Mouse (Mus musculus): ENCODE measurements at regions not wholly inside any gene's neighbourhood (a gene's known extent, or its start where the extent isn't known, plus 50 kb on each side); places are given as distances from the start of the nearest gene placed in this dataset.

DNA sequence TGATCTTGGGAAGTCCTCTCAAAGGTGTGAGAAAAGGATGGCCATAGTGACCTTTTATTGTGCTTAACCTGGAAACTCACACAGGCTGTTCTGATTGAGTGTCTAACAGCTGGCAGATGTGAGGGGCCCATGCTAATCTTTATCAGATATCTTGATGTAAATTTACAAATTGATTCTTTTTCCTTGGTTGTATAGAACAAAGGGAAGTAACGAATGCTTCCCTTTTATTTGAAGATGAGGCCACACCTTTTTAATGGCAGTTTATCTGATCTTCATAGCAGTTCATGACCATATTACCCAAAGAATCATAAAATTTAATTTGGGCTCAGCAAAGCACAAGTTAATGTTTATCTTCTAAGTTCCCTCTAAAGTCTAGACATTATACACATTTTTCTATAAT, 926.7 kb downstream of the Car8 start:
- no peaks in the 10 kb centered on the region for H3K27me3 ChIP-seq (replicated peaks; ENCODE audit: control insufficient read depth, insufficient read depth, low read length)
- TF ChIP-seq CTCF (conservative IDR thresholded peaks at IDR 0.05; ENCODE audit: insufficient read depth, insufficient read length, low read depth, low read length) (no peak), POLR2A (IDR thresholded peaks at IDR 0.05; ENCODE audit: low read depth, low read length) (no peak)
- no peaks in the 10 kb centered on the region for H3K4me1 ChIP-seq (ENCODE audit: control insufficient read depth, insufficient read depth, low read length)
- no peak overlapping the region for H3K27ac ChIP-seq (ENCODE audit: insufficient read depth, low read depth, low read length)
- no peak overlapping the region for H3K4me3 ChIP-seq (ENCODE audit: insufficient read depth, low read depth, low read length)
- H3K36me3 ChIP-seq (ENCODE audit: control insufficient read depth, insufficient read depth, low read length) = no peaks in the 10 kb centered on the region
- DNase-seq = no peak
- WGBS = 76% methylated on average over 1 of the region's 1 CpGs

DNA sequence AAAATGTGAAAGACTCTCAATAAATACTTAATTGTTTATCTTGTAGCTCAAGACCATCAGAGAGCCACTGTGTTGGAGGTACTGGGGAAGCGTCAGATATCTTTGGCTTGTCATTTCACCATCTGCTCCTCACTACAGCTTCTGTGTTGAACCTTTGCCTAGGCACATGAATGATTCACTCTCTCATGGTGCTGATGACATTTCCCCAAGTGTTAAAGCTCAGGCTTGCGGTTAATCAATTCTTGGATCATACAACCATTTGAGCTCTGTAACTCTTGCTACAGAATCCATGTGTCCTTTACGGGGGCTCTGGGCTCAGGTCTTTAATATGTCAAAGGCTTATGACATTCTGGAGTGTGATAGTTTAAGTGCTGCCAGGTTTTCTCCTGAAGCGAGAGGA, 969.8 kb downstream of the Car8 start:
- no peaks in the 10 kb centered on the region for H3K4me1 ChIP-seq (ENCODE audit: control insufficient read depth, insufficient read depth, low read length)
- no peak for DNase-seq
- WGBS = 84% methylated on average over 4 of the region's 4 CpGs
- no peaks in the 10 kb centered on the region for H3K36me3 ChIP-seq (ENCODE audit: control insufficient read depth, insufficient read depth, low read length)
- no peak overlapping the region for H3K27ac ChIP-seq (ENCODE audit: insufficient read depth, low read depth, low read length)
- TF ChIP-seq POLR2A (IDR thresholded peaks at IDR 0.05; ENCODE audit: low read depth, low read length) (no peak), CTCF (conservative IDR thresholded peaks at IDR 0.05; ENCODE audit: insufficient read depth, insufficient read length, low read depth, low read length) (no peak)
- H3K27me3 ChIP-seq (replicated peaks; ENCODE audit: control insufficient read depth, insufficient read depth, low read length) = no peaks in the 10 kb centered on the region
- no peak overlapping the region for H3K4me3 ChIP-seq (ENCODE audit: insufficient read depth, low read depth, low read length)

DNA sequence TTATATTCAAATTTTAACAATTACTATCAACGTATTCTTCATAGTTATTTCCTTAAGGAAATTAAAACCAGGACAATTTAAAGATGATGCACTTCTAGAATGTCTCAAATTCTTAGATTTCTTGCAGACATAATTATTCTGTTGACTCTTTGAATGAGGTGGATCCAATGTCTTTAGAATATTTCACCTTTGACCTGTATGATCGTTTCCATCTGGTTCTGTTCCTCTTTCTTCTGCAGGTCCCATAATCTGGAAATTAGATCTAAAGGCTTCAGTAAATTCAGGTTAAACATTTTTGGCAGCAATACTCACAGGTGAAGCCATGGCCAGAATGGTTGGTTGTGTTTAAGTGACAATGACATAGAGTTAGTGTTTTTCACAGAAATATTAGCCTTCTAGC, 982.4 kb downstream of the Car8 start:
- no peak for TF ChIP-seq POLR2A (IDR thresholded peaks at IDR 0.05; ENCODE audit: low read depth, low read length)
- no peak for TF ChIP-seq CTCF (conservative IDR thresholded peaks at IDR 0.05; ENCODE audit: insufficient read depth, insufficient read length, low read depth, low read length)

DNA sequence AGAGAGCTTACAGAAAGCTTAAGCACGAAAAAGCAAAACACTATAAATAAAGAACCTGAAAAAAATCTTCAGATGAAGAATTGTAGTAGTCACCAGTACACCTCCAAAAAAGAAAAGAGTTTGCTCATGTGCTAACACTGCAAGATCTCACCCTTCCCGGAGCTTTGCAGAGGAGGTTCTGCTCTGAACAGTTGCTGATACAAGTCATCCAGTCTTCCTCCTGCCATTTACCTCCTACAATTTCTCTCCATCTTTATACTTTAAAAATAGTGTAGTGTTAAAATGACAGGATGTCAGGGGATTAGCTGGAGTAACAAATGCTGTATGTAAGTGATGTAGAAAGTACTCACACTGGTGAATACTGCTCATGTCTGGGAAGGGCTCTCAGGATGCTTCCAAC, 985.2 kb downstream of the Car8 start:
- 75% methylated on average over 2 of the region's 2 CpGs for WGBS
- Histone ChIP-seq H3K27me3 (replicated peaks; ENCODE audit: control insufficient read depth, insufficient read depth, low read length) (no peaks in the 10 kb centered on the region), H3K27ac (ENCODE audit: insufficient read depth, low read depth, low read length) (no peak overlapping the region), H3K4me1 (ENCODE audit: control insufficient read depth, insufficient read depth, low read length) (no peaks in the 10 kb centered on the region), H3K4me3 (ENCODE audit: insufficient read depth, low read depth, low read length) (no peak overlapping the region), H3K36me3 (ENCODE audit: control insufficient read depth, insufficient read depth, low read length) (no peaks in the 10 kb centered on the region)
- no peak for DNase-seq
- TF ChIP-seq POLR2A (IDR thresholded peaks at IDR 0.05; ENCODE audit: low read depth, low read length) = no peak
- no peak for TF ChIP-seq CTCF (conservative IDR thresholded peaks at IDR 0.05; ENCODE audit: insufficient read depth, insufficient read length, low read depth, low read length)

More for the DNA sequence above, 982.4 kb downstream of the Car8 start:
- H3K4me3 ChIP-seq (ENCODE audit: insufficient read depth, low read depth, low read length) = no peak overlapping the region
- DNase-seq = no peak
- 73% methylated on average over 2 of the region's 2 CpGs for WGBS
- no peaks in the 10 kb centered on the region for H3K36me3 ChIP-seq (ENCODE audit: control insufficient read depth, insufficient read depth, low read length)
- H3K27me3 ChIP-seq (replicated peaks; ENCODE audit: control insufficient read depth, insufficient read depth, low read length) = no peaks in the 10 kb centered on the region
- H3K4me1 ChIP-seq (ENCODE audit: control insufficient read depth, insufficient read depth, low read length) = no peaks in the 10 kb centered on the region
- no peak overlapping the region for H3K27ac ChIP-seq (ENCODE audit: insufficient read depth, low read depth, low read length)

DNA sequence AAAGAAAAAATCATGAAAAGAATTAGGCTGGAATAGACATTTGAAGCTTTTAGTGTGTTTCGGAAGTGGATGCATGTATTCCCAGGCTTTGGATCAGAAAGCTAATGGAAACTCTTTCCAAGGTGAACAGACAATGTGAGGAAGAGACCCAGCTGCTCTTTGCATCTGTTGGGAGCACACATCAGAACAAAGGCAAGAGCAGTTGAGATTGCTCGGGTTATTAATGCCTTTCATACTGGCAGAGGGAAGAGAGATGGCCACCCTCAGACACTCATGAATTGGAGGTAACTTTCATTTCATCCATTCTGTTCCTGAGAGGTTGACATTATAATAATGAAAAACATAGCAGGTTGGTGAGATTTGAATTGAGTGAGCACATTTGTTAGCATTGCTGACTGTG, 987.2 kb downstream of the Car8 start:
- Histone ChIP-seq H3K36me3 (ENCODE audit: control insufficient read depth, insufficient read depth, low read length) (no peaks in the 10 kb centered on the region), H3K4me3 (ENCODE audit: insufficient read depth, low read depth, low read length) (no peak overlapping the region), H3K27me3 (replicated peaks; ENCODE audit: control insufficient read depth, insufficient read depth, low read length) (no peaks in the 10 kb centered on the region), H3K4me1 (ENCODE audit: control insufficient read depth, insufficient read depth, low read length) (no peaks in the 10 kb centered on the region), H3K27ac (ENCODE audit: insufficient read depth, low read depth, low read length) (no peak overlapping the region)
- 88% methylated on average over 2 of the region's 2 CpGs for WGBS
- DNase-seq = no peak
- TF ChIP-seq CTCF (conservative IDR thresholded peaks at IDR 0.05; ENCODE audit: insufficient read depth, insufficient read length, low read depth, low read length) (no peak), POLR2A (IDR thresholded peaks at IDR 0.05; ENCODE audit: low read depth, low read length) (no peak)

DNA sequence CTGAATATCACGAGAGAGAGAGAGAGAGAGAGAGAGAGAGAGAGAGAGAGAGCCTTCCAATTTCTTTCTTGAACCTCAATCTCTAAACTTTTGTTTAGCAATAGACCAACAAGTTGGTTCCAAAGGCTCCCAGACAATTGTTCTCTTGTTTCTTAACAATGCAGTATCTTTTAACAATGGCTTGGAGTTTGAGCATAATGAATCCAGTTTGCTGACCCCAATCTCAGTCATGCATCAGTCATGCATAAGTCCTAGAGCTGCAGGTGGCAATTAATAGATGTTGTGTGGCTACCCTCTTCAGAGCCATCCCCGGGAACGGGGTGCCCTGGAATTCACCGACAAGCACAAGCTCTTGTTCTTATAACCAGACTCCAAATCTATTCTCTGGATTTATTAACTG, 991.0 kb downstream of the Car8 start:
- H3K27me3 ChIP-seq (replicated peaks; ENCODE audit: control insufficient read depth, insufficient read depth, low read length) = no peaks in the 10 kb centered on the region
- no peak overlapping the region for H3K27ac ChIP-seq (ENCODE audit: insufficient read depth, low read depth, low read length)
- TF ChIP-seq CTCF (conservative IDR thresholded peaks at IDR 0.05; ENCODE audit: insufficient read depth, insufficient read length, low read depth, low read length) (no peak), POLR2A (IDR thresholded peaks at IDR 0.05; ENCODE audit: low read depth, low read length) (no peak)
- no peak overlapping the region for H3K4me3 ChIP-seq (ENCODE audit: insufficient read depth, low read depth, low read length)
- DNase-seq = no peak
- 92% methylated on average over 4 of the region's 4 CpGs for WGBS
- no peaks in the 10 kb centered on the region for H3K36me3 ChIP-seq (ENCODE audit: control insufficient read depth, insufficient read depth, low read length)
- no peaks in the 10 kb centered on the region for H3K4me1 ChIP-seq (ENCODE audit: control insufficient read depth, insufficient read depth, low read length)

DNA sequence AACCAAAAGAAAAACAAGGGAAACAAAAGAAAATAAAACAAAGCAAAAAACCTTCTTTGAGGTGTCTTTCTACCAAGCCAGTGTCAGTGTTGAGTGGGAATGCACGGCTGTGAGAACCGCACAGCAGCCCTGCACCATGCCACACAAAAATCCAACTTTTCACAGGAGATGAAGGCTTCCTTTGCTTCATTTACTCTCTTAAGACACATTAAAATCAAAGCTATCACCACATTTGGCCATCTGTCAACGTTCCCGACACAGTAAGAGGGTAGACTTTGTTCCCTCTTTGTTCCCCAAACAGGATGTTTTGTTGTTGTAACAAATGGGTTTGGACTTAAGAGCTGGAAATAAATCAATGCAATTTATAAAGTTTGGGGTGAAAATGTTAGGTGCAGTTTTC, 991.6 kb downstream of the Car8 start:
- no peak for DNase-seq
- WGBS = 61% methylated on average over 4 of the region's 4 CpGs
- no peak for TF ChIP-seq CTCF (conservative IDR thresholded peaks at IDR 0.05; ENCODE audit: insufficient read depth, insufficient read length, low read depth, low read length)
- no peak for TF ChIP-seq POLR2A (IDR thresholded peaks at IDR 0.05; ENCODE audit: low read depth, low read length)
- no peak overlapping the region for H3K27ac ChIP-seq (ENCODE audit: insufficient read depth, low read depth, low read length)
- no peaks in the 10 kb centered on the region for H3K4me1 ChIP-seq (ENCODE audit: control insufficient read depth, insufficient read depth, low read length)
- H3K4me3 ChIP-seq (ENCODE audit: insufficient read depth, low read depth, low read length) = no peak overlapping the region
- no peaks in the 10 kb centered on the region for H3K36me3 ChIP-seq (ENCODE audit: control insufficient read depth, insufficient read depth, low read length)
- no peaks in the 10 kb centered on the region for H3K27me3 ChIP-seq (replicated peaks; ENCODE audit: control insufficient read depth, insufficient read depth, low read length)

DNA sequence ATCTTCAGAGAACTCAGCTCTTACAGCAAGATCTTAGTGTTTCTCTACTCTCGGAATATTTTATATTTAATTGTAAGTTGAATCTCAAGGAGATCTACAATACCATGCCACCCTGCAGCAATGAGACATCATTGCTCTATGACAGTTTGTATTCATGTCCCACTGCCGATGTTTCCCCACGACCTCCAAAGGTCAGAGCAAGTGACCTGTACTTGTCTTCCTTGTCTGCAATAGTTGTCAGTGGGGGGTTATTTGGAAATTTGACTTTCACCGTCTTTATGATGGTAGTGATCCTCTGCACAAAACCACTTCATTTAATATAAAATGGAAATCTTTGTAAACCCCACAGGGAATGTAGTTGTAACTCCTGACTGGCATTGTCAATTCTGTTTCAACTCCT, 992.0 kb downstream of the Car8 start:
- H3K4me3 ChIP-seq (ENCODE audit: insufficient read depth, low read depth, low read length) = no peak overlapping the region
- 84% methylated on average over 4 of the region's 4 CpGs for WGBS
- no peak for DNase-seq

More for the DNA sequence above, 992.0 kb downstream of the Car8 start:
- TF ChIP-seq CTCF (conservative IDR thresholded peaks at IDR 0.05; ENCODE audit: insufficient read depth, insufficient read length, low read depth, low read length) (no peak), POLR2A (IDR thresholded peaks at IDR 0.05; ENCODE audit: low read depth, low read length) (no peak)
- H3K27me3 ChIP-seq (replicated peaks; ENCODE audit: control insufficient read depth, insufficient read depth, low read length) = no peaks in the 10 kb centered on the region
- no peak overlapping the region for H3K27ac ChIP-seq (ENCODE audit: insufficient read depth, low read depth, low read length)
- H3K4me1 ChIP-seq (ENCODE audit: control insufficient read depth, insufficient read depth, low read length) = no peaks in the 10 kb centered on the region
- no peaks in the 10 kb centered on the region for H3K36me3 ChIP-seq (ENCODE audit: control insufficient read depth, insufficient read depth, low read length)
